Mouse (Mus musculus): ENCODE data around the gene Nyap2. TPM values are rescaled to one million over a fixed set of nuclear protein-coding genes. Genes with fewer than 3 reads are reported as not detected.

Gene Nyap2
- not detected in 2 replicates for polyA plus RNA-seq (2012; rRNA removed; ENCODE audit: low replicate concordance)

DNA sequence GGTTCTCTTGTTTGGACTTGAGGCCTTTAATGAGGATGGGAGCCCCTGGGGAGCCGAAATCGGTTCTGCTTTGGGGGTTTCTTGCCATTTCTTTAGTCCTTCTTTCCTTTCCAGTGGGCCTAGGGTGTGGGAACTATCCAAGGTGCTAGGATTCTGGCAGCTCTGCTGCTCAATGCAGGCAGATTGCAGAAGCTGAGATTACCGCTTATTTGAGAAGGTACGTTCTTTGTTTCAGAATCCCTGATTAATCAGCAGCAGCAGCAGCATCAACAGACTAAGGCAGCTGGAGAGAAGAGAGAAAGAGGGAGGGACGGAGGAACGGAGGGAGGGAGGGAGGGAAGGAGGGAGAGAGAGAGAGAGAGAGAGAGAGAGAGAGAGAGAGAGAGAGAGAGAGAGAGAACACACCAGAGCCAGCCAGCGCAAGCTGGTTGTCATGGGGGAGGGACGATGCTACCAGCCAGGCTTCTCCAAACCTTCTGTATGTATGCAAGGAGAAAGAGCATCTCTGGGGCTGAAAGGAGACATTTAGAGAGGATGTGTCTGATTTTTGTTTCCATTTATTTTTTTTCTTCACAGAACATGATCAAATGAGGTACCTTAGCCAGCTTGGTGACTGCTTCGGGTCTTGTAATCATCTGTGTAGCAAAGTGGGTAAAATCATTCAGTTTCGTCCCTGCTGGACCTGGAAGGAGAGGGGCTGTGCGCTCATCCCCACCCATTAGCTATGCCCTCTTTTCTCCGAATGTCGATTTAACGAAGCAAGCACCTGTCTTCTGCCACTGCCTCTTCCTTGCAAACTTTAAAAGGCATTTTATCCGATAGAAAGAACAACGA is at the start of gene Nyap2:
Nyap2 (plus strand) TSS at position 120 of the 834 bp plus-strand sequence.

